Mouse (Mus musculus) lung, adult 10 weeks (tissue): ENCODE data around the gene Itgb2. TPM values are rescaled to one million over a fixed set of nuclear protein-coding genes. Genes with fewer than 3 reads are reported as not detected.

Experiments
- polyA plus RNA-seq: library from polyadenylated mRNA; stranded (reverse); fragments of 350-450 nt; fragmentation: Illumina TruSeq; extraction: RNeasy Lipid Tissue Mini Kit (QIAGEN cat#74804); gene quantifications from one replicate; pipeline ENCODE4 v1.2.3, GENCODE M21; 2014; ENCODE audit warnings: low read depth, low replicate concordance; ENCODE audit not compliant: insufficient read depth

Gene Itgb2
- 40.3 TPM for polyA plus RNA-seq

DNA sequence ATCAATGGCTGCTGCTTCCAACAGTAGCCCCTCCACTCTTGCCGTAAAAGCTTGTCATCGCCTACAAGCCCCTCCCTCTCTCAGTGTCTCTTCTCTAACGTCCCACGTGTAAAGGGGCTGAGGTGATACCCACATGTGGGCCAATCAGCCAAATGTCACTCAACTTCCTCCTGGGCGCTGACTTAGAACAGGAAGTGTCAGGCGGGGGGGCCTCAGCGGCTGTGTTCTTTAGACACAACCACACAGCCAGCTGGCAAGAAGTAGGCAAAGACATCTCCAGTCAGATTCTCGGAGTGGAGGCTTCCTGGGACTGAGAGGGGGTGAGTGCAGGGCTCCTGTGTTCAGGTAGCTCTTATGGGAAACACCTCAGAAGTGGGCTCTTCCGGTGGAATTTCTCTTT lies at the start of gene Itgb2:
TSS of gene Itgb2 (plus strand) at position 113 of the 400 bp plus-strand sequence.

GRCm38 (mm10) chr10:77515385-77516348 lies 14.4 kb upstream of the Itgb2 start, which contains the start of gene Fam207a:
Fam207a (minus strand) TSS chr10:77515785.

GRCm38 (mm10) chr10:77581408-77582284 lies 51.6 kb downstream of the Itgb2 start, which contains the start of gene Pttg1ip:
Pttg1ip (plus strand) TSS chr10:77581720.

GRCm38 (mm10) chr10:77605908-77606826 lies 76.1 kb downstream of the Itgb2 start, which contains the start of the genes Sumo3 and Gm49325:
Sumo3 (plus strand) TSS chr10:77606097.
Gm49325 (plus strand) TSS chr10:77606197.

Other genes with a start within 250 kb of the Itgb2 start
- 11.7 TPM for gene Adarb1, start 112.0 kb upstream of the Itgb2 start, polyA plus RNA-seq
- 16.8 TPM for gene Fam207a, start 14.5 kb upstream of the Itgb2 start, polyA plus RNA-seq
- gene Pttg1ip, start 51.5 kb downstream of the Itgb2 start, polyA plus RNA-seq: 165 TPM
- 119 TPM for gene Sumo3, start 75.8 kb downstream of the Itgb2 start, polyA plus RNA-seq
- gene Gm49325, start 75.9 kb downstream of the Itgb2 start, polyA plus RNA-seq: 1.5 TPM
- 44.6 TPM for gene Ube2g2, start 92.0 kb downstream of the Itgb2 start, polyA plus RNA-seq
- not detected for gene Tspear, start 156.3 kb downstream of the Itgb2 start, polyA plus RNA-seq
- gene Gm19402, start 160.5 kb downstream of the Itgb2 start, polyA plus RNA-seq: not detected
- gene Gm9508, start 167.0 kb downstream of the Itgb2 start, polyA plus RNA-seq: not detected
- gene Gm10272, start 176.4 kb downstream of the Itgb2 start, polyA plus RNA-seq: not detected
- gene Gm10024, start 181.2 kb downstream of the Itgb2 start, polyA plus RNA-seq: not detected
- gene Gm10142, start 185.6 kb downstream of the Itgb2 start, polyA plus RNA-seq: not detected
- not detected for gene Krtap12-1, start 190.3 kb downstream of the Itgb2 start, polyA plus RNA-seq
- not detected for gene Gm10100, start 196.2 kb downstream of the Itgb2 start, polyA plus RNA-seq
- gene Gm18596, start 212.4 kb downstream of the Itgb2 start, polyA plus RNA-seq: not detected
- not detected for gene Gm9736, start 221.1 kb downstream of the Itgb2 start, polyA plus RNA-seq
- not detected for gene Gm3233, start 229.4 kb downstream of the Itgb2 start, polyA plus RNA-seq
- not detected for gene Gm3238, start 241.1 kb downstream of the Itgb2 start, polyA plus RNA-seq
- gene Gm7138, start 246.7 kb downstream of the Itgb2 start, polyA plus RNA-seq: not detected